Mouse (Mus musculus): ENCODE data around the gene Kif23. TPM values are rescaled to one million over a fixed set of nuclear protein-coding genes. Genes with fewer than 3 reads are reported as not detected.

The Kif23 gene
- total RNA-seq, 2 experiments from 2014 or later: 2.3 to 2.9 TPM

DNA sequence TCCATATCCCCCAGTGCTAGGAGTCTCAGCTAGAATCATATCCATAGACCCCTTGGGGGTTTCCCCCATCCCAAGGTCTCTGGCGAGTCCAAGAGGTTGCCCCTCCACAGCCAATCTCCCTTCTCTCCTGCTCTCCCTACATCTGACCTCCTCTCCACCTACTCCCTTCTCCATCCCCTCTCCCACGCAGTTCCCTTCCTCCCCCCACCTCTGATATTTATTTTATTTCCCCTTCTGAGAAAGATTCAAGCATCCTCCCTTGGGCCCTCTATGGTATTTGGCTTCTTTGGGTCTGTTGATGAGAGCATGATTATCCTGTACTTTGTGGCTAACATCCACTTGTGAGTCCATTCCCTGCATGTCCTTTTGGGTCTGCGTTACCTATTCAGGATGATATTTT is 38.2 kb downstream of the Kif23 start:
- DNase-seq (ENCODE audit: low spot score in 2 of 2): no peak
- intact Hi-C loops (cut with DNase I): no loop called here

DNA sequence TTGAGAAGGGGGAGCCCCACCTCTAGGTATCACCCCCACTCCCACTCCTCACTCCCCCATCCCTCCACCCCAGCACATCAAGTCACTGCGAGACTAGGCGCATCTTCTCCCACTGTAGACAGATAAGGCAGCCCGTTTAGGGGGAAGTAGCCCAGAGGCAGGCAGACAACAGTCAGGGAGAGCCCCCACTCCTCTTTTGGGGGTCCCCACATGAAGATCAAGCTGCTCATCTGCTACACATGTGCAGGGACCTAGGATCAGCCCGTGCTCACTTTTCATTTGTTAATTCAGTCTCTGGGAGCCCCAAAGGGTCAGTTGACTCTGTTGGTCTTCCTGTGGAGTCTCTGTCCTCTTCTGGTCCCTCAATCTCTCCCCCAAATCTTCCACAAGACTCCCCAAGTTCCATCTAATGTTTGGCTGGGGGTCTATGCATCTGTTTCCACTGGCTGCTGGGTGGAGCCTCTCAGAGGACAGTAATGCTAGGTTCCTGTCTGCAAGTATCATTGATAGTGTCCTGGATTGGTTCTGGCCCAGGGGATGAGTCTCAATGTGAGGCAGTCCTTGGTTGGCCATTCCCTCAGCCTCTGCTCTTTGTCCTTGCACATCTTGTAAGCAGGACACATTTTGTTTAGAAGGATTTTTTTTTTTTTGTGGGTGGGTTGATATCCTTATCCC is 38.8 kb downstream of the Kif23 start:
- DNase-seq (ENCODE audit: low spot score in 2 of 2): no peak
- intact Hi-C loops (cut with DNase I): no loop called here

DNA sequence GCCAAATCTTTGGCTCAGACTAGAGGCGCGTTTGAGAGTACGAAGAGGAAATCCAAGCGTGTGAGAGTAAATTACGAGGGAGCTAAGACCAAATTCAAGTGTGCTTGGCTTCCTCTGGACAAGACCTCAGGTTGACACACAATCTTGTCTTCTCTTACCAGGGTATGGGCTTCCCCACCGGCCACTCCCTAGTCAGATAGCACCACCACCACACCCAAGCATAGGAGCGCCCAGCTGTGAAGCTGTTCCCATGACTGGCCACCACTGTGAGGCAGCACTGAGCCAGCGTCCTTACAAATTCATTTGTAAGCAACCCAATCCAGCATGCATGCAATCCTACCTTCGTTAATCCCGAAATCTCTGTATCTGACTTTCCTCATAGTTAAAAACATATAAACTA is 39.7 kb downstream of the Kif23 start:
- intact Hi-C loops (cut with DNase I): no loop called here
- no peak for DNase-seq (ENCODE audit: low spot score in 2 of 2)

DNA sequence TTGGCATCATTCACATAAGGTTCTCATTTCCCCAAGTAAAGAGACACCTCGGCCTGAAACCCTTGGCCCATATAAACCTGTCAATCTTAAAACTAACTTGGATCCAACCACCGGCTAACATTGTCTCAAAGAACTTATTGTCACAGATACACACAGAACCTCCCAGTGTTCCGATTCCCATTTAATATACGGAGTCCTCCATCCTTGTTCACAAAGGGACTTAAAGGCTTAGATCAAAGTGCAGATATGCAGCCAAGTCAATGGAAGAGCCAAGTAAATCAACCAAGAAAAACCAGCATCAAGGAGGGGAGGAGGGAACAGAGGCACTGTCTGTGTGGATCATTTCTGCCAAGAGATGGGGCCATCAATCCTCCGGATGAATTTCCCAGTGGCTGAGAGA is 41.0 kb downstream of the Kif23 start:
- DNase-seq (ENCODE audit: low spot score in 2 of 2): no peak
- intact Hi-C loops (cut with DNase I): no loop called here

DNA sequence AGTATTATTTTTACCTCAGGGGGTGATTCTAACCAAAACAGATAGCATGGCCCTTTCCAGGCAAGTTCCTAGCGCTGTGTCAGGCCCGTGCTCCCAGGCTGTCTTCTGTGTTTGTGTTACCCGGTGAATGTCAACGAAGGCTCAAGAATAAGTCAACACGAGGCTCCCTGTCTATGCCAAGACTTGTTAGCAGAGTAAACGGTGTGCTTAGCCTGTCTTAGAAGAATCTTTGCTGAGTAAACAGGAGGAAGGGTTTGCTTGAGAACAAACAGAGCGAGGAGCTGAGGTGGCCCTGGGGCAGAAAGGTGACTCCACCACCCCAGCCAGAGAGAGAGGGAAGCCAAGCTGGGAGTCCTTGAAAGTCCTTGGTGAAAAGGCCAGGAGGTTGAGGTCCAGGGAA is 42.4 kb downstream of the Kif23 start:
- intact Hi-C loops (cut with DNase I): no loop called here
- no peak for DNase-seq (ENCODE audit: low spot score in 2 of 2)

DNA sequence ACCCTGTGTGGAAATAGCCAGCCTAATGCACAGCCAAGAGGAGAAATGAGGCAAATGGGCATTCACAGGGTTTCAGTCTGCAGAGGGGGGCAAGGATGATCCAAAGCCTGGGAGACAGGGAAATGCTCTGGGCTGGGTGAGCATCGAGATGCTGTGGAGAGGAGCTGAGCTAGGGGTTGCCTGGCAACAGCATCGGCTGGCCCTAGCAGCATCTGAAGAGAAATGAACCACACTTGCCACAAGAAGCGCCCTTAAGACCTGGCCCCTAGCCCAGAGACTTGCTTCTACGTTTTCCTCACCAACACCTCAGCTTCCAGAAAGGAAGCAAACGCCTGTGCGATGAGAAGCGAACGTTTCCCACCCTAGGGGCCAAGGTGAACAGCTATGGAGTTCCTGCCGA is 44.1 kb downstream of the Kif23 start:
- DNase-seq (ENCODE audit: low spot score in 2 of 2): peak; percentile 37 to 43
- intact Hi-C loops (cut with DNase I): no loop called here

DNA sequence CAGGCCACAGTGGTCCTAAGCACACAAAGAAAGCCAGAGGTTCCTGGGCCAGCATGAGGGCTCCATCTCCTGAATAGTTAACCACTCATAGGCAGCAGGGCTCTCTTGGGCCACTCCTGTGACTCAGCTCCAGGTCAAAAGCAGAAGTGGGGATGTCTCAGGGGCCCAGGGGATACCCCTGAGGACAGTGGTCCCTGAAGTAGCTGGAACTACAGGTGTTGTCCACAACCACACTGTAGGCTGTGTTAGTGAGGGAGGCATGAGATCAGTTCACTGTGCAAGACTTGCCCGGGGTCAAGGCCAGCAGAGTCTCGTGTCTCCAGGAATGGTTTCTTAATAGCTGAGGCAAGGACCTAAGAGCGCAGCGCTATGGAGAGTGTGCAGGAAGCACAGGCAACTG is 45.0 kb downstream of the Kif23 start:
- intact Hi-C loops (cut with DNase I): no loop called here

DNA sequence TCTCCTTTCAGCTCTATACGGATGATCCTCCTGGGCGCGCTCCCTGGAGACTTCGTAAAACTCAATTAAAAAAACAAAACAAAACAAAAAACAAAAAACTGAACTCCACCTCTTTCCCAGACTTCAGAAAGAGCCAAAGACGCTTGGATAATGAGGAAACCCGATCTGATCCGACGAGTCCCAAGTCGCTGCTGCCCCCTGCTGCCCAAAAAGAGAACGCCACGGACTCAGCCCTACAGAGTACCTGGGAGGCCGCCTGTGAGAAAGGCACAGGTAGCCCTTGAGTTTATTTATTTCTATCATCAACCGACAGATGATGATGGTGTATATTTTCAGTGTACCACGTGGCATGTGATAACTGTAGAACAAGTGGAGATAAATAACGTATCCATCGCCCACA is 46.8 kb downstream of the Kif23 start:
- DNase-seq (ENCODE audit: low spot score in 2 of 2): peak; percentile 83 to 89
- intact Hi-C loops (cut with DNase I): loop anchor here (2.0 to 5.0 kb wide), 5 partner anchors 528 to 1078 kb away; partner anchors contain the start of gene Tle3

More for the DNA sequence above, 45.0 kb downstream of the Kif23 start:
- DNase-seq (ENCODE audit: low spot score in 2 of 2): no peak

DNA sequence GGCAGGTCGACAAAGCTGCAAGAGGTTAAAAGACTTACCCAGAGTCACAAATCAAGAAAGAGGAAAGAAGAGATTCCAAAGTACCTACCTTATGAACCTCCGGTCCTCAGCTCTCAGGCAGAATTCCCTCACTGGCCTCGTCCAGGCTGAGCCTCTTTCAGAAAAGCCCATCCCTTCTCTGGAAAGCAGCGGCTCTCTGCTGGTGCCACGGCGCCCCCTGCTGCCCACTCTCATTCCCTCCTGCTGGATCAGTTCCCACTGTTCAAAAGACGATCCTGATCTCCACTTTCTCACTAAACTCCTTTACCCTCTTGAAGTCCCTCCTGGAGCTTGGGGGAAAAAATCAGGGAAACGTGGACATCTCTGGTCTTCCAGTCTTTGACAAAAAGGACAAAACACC is 48.2 kb downstream of the Kif23 start:
- DNase-seq (ENCODE audit: low spot score in 2 of 2): peak; percentile 83 to 85
- intact Hi-C loops (cut with DNase I): loop anchor here (2.0 to 5.0 kb wide), 5 partner anchors 526 to 1076 kb away; partner anchors contain the start of gene Tle3

DNA sequence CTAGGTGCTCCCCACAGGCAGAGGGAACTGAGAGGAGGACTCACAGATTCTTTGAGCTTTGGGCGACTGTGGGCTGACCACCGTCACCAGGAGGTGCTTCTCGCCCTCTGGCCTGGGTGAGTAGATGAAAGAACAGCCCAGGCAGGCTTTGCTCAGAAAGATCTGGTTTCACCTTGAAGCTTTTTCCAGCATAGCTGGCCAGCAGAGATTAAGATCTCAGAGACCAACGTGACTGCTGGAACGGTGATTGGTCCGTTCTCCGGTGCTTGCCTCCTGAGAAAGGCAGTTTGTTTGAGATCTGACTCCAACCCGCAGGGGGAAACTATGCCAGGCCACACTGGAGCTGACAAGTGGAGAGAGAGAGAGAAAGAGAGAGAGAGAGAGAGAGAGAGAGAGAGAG is 51.6 kb downstream of the Kif23 start:
- DNase-seq (ENCODE audit: low spot score in 2 of 2): no peak
- intact Hi-C loops (cut with DNase I): loop anchor here (5.0 kb wide), 4 partner anchors 523 to 1073 kb away; partner anchors contain the start of gene Tle3

DNA sequence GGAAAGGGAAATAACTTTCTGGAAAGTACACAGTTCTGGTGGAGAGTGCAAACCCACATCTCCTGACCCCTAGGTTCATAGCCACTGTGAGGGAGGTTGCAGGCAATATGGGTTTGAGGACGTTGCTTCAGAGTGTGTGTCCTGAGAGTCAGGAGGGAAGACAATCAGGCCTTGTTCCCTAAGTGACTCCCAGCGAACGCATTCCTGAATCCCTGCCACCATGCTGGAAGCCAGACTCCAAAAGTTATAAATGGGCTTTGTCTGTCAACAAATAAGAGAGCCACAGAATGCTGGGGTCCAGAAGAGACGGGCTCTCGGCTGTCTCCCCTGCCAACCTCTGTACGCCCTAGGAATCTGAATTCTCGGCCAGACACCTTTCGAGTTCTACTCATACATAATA is 56.7 kb downstream of the Kif23 start:
- no peak for DNase-seq (ENCODE audit: low spot score in 2 of 2)
- intact Hi-C loops (cut with DNase I): no loop called here

DNA sequence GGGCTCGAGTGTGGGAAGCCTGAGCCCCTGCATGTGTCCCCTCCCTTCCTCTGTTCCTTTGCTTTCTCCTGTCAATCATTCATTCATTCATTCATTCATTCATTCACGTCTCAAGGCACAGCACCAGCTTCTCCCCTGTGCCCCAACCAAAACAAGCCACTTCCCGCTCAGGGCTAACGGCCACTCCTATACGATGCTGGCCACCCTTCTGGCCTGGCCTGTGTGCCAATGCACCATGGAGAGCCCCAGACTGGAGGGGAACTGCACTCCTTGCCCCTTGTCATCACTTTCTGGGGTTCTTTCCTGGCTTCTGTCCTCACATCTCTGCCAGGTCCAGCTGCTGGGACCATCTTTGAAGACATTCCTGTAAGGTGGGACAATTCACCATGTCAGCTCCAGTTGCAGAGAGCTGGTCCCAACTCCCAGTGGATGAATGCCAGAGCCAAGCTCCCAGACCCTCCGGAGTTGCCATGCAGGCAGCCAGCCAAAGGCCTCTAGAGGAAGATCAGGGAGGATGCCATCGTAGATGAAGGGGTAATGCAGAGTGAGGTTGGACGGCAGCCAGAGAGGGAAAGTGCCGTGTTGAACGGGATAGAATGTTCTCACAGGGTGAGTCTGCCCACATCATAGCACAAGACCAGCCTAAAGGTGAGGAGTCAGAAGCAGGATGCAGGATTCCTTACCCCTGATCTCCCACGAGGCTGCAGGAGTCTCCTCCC is 58.8 kb downstream of the Kif23 start:
- no peak for DNase-seq (ENCODE audit: low spot score in 2 of 2)
- intact Hi-C loops (cut with DNase I): no loop called here

DNA sequence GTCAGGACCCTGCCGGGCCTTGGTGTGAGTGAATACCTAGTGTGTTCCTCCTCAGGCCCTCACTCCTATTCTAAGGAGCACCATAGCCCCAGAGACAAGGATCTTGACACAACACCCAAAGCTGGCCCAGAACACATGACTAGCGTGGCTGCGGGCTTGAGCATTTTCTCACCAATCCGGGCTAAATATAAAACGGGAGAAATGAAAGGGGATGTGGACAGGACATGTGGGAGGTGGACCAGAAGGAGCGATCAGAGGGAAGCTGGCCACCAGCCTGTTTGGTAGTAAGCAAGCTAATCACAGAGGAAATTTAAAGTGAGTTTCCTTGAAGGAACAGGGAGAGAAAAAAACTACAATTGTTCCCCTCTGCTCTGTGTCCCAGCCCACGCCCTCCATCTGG is 60.6 kb downstream of the Kif23 start:
- no peak for DNase-seq (ENCODE audit: low spot score in 2 of 2)
- intact Hi-C loops (cut with DNase I): no loop called here

DNA sequence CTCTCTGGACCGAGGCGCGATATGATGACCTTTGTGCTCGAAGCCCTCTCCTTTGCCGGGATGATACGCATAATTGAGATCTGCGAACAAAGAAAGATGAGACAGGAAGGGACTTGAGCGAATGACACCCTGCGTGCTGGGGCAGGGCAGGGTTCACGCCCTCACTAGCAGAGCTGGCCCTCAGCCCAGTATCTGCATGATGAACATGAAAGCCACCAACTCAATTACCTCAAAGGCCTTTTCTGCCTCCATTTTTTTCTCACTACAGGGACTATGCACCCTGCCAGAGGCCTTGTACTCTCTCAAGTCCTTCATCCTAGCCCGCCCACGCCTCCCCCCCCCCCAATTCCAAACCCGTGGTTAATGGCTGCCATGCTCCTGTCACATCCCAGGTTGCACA is 61.6 kb downstream of the Kif23 start:
- intact Hi-C loops (cut with DNase I): no loop called here
- no peak for DNase-seq (ENCODE audit: low spot score in 2 of 2)

DNA sequence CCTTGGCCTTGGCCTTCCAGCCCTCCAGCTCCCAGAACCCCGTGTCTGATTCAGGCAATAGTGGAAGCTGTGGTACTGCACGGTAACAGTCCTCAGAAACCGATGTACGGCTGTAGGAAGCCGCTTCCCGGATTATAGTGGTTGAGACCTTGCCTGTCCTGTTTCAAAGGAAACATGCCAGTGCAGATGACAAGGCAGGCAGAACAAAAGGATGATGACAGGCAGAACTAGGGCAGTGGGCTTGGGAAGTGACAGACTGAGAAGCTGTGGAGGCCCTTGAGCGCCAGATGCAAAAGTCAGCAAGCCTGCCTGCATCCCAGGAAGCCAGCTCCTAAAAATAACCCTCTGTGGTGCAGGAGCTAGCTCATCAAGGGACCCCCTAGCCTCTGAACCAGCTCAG is 62.2 kb downstream of the Kif23 start:
- intact Hi-C loops (cut with DNase I): no loop called here
- no peak for DNase-seq (ENCODE audit: low spot score in 2 of 2)

DNA sequence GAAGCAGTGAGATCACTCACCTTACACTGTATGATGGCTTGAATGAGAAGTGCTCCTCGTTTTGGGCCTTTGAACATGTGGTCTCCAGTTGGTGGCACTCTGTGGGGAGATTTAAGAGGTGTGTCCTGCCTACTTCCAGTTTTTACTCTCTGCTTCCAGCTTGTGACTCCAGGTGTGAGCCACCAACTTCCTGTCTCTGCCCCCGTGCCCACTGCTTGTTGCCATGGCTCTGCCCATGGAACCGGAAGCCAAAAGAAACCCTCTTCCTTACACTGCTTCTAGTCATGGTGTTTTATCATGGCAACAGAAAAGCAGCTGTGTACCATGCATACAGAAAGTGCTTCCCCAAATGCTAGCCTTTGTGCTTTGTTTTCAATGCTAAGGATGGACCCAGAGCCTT is 64.4 kb downstream of the Kif23 start:
- intact Hi-C loops (cut with DNase I): no loop called here
- no peak for DNase-seq (ENCODE audit: low spot score in 2 of 2)

DNA sequence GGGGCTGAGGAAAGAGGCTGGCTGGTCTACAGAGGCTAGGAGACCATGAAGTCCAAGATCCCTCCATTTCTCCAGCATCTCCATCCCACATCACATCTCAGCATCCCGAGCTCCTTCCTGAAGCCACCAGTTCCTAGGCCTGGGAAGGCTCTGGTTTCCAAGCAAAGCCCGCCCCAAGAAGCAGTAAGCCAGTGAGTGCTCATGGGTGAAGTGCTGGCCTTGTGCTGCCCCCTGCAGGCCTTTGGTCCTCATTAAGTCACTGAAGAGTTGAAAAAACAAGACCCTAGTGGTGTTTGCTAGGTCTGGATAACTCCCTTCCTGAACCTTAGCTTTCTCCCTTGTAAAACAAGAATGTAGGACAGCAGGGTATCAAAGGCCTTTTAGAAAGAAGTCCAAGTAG is 67.7 kb downstream of the Kif23 start:
- DNase-seq (ENCODE audit: low spot score in 2 of 2): peak; percentile 69 to 78
- intact Hi-C loops (cut with DNase I): no loop called here

DNA sequence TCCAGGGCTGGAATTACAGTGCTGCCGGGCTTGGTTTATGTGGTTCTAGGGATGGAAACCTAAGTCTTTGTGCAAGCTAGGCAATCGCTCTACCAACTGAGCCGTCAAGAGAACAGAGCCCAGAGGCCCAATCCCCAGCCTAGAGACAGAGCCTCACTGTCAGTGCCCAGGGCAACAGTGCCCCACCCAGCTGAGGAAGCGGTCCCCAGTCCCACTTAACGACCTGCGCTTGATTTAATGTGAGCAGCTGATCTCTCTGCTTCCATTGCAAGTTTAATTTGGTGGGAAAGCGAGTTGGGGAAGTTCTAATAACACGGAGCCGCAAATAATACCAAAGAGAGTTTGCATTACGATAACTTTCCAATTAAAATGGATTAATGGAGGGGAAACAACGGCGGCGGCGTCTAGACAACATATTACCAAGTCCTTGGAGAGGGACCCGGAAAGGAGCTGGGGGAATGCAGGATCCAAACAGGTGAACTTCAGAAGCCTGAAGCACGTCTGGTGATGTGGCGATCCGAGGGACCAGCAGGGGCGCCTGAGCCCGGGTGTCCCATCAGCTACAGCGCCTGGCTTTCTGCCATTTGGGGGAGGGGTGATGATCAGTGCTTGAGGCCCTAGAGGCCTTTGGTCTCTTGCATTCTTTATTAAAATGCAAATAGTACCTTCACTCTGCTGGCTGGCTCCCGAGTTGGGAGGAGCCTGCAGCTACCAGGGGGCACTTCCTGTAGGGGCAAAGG is 69.0 kb downstream of the Kif23 start:
- no peak for DNase-seq (ENCODE audit: low spot score in 2 of 2)
- intact Hi-C loops (cut with DNase I): no loop called here

DNA sequence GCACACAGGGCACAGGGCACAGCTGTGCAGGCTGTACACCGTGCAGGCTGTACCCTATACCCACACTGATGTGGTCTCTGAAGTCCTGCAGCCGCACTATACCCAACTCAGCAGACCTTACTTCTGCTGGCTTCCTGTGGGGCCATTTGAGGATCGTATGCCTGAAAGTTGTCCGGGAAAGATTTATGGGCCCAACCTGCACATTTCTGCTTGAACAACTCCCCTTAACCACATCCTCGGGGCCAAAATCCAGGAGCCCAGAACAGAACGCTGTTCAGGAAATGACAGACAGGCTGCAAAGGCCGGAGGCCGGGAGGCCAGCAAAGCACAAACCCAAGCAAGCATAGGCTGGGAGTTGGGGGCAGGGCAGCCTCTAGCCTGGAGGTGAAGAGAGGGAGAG is 73.2 kb downstream of the Kif23 start:
- intact Hi-C loops (cut with DNase I): no loop called here

DNA sequence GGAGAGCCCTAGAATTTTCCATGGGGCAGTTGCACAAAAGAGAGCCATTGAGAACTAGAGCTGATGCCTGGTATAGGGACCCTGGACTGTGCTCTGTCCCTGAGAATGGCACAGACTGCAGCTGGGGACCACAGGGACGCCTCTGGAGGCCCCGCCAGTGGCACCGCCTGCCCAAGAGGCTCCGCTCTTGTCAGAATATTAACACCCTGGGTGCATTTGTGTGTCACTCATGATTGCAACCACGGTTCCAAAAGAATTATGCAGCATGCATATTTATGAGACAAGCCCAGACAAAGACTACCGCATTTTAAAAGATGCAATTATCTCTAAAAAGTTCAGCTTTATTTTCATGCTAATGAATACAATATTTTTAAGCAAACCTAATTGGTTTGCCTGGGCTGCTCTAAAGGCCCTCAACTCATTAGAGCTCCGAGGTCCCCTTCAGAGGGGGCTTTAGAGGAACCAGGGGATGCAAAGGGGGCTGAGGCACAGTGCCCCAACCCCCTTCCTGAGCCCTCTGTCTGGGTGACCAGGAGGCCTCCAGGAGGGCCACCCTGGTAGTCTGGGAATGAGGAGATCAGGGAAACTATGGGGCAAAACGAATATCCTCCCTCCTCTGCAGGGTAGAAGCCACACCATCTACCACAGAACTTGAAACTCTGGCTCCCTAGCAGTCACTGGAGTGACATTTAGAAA is 74.2 kb downstream of the Kif23 start:
- intact Hi-C loops (cut with DNase I): no loop called here
- peak in 1 of 2 experiments; percentile 26 for DNase-seq (ENCODE audit: low spot score in 2 of 2)

More for the DNA sequence above, 73.2 kb downstream of the Kif23 start:
- DNase-seq (ENCODE audit: low spot score in 2 of 2): no peak
